Mouse (Mus musculus): Measurements from ENCODE around the gene Hal.
"Not testable (repeated sequence)": the region's sequence is repeated elsewhere in the genome, so short reads cannot be mapped to it uniquely, and the experiment has no call there.

Hal gene

DNA sequence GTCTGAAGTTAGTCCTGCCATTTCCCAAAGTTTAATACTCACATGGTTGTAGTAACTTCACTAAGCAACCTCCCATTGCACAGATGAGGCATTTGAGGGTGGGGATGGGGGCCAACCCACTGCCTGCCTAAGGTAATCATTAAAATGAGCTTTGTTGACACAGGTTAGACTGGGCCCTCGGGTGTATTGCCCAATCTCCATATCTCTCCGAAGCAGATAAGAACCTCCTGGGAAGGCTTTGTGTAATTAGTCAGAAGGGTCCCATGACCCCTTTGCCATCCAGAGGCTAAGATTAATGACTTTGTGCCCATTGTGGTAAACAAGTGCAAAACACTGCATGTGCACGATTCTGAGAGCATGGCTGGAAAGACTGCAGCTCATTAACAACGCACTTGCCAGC lies 29.2 kb downstream of the Hal start:
- DNase-seq: no peak

DNA sequence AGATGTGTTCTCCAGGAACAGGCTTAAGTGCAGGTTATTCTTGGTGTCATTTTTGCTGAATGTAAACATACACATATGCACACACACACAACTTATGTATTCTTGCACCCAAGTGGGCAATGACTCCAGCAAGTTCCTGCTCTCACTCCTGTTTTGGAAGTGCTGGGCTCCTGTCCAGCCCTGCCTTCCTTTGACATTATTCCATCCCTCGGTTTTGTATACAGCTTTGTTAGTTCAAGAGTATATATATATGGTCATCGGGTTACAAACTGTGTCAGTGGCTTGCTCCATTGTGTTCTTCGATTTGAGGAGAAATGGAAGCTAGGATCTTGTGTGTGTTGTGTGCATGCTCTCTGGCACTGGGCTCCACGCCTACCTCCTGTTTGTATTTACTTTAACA lies 29.6 kb downstream of the Hal start:
- no peak for DNase-seq

DNA sequence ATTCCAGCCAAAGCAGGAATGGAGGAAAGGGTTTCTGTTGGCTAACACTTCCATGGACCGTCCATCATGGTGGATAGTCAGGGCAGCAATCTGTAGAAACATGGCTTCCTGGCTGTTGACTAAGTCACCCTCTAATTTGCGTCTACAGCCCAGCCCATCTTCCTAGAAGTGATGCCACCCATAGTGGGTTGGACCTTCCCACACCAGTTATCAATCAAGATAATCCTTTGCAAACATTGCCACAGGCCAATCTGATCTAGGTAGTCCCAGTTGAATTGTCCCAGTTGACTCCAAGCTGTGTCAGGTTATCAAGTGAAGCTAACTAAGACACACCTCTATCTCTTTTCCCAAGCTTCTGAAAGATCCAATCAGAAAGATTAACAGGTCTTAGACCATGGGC lies 30.1 kb downstream of the Hal start:
- no peak for DNase-seq

DNA sequence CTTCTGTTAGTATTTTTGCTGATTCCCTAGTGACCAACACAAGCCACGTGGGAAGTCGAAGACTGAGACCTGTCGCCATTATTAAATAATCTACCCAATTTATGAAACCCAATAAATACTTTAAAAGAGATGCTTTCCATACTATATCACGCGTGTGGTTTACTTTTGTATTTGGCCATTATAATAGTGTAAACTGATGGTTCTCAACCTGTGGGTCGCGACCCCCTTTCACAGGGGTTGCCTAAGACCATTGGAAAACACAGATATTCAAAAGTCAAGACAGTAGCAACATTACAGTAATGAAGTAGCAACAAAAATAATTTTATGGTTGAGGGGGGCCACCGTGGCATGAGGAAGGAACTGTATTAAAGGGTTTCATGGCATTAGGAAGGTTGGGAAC lies 30.6 kb downstream of the Hal start:
- no peak for DNase-seq

DNA sequence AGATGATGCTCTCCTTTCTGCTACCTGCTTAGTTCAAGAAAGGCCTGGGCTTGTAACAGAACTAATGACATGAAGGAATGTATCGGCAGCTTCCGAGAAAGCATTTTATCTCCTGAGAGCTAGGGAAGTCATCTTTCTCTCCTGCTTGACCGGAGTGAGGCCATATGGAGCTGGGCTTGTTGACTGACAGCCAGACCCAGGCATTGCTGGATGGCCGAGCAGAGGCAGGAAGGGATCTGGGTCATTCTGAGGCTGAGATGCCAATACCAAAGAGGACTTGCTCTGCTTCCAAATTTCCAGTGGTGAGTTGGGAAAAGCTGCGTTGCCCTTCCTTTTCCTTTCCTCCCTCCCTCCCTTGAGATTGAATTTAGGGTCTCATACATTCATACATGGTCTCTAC lies 31.2 kb downstream of the Hal start:
- DNase-seq: no peak

DNA sequence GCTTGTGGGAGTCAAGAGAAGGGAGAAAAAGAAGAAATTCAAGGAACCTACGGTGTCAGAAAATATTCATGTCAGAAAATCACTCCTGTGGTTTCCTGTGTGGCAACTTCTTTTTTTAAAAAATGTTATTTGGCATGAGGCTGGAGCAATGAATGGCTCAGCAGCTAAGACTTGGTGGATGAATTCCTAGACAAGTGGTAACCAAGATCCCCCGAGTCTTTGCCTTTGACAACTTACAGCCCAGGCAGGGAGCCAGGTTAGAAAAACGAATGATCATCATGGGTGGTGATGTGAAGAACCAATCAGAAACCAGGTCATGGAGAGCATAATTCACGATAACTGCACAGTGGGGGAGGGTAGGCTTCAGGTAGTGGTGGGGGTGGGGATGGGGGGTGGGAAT lies 32.4 kb downstream of the Hal start:
- no peak for DNase-seq

DNA sequence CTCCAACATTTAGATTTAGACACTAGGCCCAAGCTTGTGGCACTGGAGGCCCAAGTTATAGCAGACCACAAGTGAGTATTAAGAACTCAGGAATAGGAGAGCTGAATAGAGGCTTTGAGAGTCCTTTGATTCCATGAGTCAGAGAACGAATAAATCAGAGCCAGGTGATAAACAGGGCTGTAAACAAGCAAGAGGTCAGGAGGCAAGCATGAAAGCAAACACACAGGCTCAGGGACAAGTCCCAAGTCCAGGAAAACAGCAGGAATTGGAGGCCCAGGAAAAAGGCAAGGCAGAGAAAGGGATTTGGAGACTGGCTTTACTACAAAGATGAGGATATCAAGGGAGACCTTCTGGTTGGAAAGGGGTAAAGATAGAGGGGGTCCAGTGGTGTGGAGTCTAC lies 36.8 kb downstream of the Hal start:
- DNase-seq: no peak

DNA sequence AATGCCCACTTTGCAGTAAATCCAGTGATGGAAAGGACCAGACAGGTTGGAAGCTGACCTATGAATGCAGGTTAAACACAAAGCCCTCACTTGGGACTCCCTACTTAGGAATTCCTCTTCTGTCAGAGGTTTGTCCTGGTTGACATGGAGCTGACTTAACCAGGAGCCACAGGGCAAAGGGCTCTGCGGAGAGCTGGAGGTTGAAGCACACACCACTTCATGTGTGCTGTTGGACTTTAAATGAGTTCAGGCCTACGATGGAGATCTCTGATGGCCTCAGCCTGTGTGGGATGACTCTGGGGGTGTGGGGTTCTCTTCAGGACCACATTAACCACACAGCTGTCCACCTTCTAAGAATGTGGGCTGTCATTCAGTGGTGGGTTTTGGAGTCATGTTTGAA lies 49.7 kb downstream of the Hal start:
- no peak for DNase-seq

DNA sequence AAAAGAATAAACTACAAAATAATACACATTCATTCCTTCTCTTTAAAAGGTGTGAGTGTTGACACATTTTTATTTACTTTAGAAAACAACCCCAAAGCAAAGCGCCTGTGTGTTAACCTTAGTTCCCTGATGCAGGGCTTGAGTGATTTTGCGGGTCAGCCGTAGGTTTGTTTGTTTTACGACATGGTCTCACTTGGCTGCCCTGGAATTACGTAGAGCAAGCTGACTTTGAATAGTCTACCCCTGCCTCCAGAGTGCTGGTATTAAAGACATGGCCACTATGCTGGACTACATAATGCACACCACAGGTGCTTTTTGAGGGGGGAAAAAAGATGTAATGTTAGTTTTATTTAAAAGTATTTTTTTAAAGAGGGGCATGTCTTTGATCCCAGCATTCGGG lies 50.2 kb downstream of the Hal start:
- no peak for DNase-seq

DNA sequence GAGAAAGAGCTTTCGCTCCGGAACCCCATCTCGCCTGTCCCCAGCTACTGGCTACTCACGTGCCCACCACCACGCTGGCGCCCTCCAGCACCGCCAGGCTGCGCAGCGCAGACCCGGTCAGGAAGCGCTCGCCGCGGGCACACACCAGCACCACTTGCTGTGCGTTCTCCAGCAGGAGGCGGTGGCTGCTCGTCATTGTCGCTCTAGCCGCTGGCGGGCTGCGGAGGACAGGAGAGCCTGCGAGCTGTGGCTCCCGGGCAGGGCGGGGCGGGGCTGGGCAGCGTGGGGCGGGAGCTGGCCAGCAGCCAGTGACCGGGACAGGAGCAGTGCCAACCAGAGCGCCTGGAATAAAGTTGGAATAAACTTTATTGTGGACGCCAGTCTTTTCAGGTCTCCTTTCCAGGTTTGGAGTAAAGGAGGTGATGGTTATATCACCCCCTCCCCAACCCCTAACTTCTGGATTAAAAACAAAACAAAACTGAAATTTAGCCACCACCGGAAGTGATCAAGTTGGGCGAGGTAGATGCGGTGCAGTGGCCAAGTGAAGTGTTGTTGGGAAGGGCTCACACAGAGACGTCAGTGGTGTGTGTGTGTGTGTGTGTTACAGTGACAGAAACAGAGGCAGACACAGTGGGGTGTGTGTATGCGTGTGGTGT lies 51.3 kb downstream of the Hal start, which contains the start of gene Amdhd1:
Amdhd1 (minus strand) TSS at position 259 of the 656 bp plus-strand sequence.
- DNase-seq: peak; percentile 94

DNA sequence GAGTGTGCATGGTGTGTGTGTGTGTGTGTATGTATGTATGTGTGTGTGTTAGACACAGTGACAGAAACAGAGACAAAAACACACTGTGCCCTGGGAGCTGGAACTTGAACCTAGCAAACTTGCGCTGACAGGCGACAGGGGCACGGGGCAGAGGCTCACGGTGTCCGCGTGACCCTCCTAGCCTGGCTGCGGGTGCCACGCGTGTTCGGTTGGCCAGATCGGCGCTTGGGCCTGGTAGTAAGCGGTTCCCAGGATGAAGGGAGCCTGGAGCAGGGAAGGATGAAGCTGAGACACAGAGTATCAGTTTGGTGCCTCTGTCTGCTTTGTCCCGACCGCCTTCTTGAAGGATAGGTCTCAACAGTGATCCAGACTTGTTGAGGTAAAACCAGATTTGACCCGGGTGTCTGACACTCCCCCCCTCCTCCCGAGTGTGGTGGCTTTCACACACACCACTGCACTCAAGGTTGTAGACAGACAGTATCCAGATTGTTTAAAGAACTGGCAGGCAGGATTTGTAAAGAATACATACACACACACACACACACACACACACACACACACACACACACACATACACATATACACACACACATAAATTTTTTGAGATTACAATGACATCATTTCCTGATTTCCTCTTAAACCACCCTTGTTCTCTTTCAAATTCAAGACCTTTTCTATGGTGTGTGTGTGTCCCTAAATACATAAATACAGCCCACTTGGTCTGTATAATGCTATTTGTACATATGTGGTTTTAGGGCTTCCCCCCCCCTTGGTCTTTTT lies 52.1 kb downstream of the Hal start, which contains the start of gene Ccdc38:
Ccdc38 (plus strand) TSS at position 202 of the 780 bp plus-strand sequence.
- no peak for DNase-seq

DNA sequence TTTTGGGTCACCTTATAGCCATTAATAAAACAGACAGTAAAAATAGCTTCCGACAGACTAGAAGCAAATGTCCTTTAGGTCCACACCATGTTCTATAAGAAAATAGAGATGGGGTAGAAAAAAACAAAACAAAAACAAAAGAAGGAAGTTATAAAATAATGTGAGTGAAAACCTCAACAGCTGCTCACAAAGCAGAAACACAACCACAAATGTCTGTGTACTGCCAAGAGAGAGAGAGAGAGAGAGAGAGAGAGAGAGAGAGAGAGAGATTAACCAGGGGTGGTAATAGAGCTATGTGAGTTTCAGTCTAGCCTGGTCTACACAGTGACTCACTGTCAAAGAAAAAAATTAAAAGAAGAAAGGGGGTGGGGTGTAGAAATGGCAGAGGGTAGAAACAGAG lies 53.0 kb downstream of the Hal start:
- no peak for DNase-seq

DNA sequence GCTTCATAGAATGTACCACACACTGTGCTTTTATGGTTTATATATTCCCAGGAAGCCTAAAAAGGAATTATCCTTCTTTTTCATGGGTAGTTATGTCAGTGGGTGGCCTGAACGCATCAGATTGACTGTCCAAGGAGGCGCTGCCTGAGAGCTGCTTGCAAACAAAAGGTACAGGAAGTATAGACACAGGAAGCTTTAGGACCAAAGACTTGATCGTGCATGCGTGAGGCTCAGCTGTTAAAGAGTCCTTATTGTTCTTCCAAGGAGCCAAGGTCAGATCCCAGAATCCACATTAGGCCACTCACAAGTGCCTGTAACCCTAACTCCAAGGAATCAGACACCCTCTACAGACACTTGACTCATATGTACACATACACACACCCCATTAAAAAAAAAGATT lies 53.8 kb downstream of the Hal start:
- no peak for DNase-seq

DNA sequence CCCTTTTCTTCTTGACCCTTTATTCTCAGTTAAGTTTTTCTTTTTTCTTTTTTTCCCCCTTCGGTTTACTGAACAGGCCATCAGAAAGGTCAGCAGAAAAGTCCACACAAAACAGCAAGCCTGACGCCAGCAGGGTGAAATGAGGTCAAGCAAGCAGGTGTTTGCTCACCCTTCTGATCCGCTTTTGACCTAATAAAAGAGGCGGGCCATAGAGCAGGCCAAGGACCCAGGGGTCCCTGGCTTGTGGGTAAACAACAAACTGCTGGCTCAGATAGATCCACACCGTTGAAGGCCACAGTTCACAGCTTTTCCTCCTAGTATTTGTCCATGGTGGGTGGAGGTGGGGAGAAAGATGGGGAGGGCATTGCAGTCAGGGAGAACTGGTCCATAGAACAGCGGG lies 54.6 kb downstream of the Hal start:
- DNase-seq: no peak

DNA sequence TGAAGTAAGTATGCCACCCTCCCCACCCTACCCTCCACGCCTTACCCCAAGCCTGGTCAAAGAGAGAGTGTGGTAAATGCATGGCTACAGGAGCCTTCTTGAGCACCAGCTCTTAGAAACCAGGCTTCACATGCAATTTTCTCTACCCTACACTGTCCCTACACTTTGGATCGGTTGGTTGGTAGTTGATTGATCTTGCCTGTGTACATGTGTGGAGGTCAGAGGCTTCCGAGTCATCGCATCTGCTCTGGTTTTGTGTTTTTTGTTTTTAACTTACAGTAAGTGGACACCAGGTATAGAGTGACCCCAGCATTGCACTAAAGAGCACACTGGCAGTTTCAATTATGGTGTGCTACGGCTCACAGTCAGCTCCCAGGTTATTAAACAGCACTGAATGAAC lies 55.6 kb downstream of the Hal start:
- no peak for DNase-seq

DNA sequence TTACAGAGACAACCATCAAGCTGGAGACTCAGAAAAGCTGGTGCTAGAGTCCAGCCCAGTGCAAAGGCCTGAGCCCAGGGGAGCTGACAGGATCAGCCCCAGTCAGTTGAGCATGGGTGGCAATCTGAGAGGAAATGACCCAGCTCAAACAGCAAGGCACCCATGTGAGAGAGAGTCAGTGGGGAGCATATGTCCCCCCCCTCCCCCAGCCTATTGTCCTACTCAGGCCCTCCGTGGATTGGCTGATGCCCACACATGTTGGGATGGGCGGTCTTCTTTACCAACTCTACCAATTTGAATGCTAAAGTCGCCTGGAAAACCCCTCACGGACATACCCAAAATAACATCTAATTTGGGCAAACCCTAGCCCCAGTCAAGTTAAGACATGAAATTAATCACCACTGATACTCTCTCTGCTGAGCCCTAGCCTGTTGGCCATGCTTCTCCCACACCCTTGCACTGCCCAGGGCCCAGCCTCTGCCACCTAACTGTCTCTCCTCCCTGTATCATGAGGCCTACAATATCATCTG lies 59.2 kb downstream of the Hal start:
- no peak for DNase-seq

DNA sequence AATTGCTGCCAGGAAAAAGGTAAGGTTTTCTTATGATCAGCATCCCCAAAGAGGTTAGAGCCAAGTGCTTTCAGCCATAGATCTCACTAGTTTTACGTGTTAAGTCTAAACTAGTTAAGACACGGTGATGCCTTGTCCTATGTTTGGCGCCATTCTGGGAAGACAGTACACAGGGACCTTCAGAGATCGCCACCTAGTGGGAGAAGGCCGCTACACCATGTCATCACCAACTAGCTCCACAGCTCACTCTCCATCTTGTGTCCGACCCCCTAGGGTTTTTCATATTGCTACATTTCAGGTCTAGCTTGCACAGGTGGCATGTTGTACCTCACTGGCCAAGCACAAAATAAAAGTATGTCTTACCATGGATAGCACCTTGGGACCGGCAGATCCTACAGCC lies 60.4 kb downstream of the Hal start:
- DNase-seq: peak; percentile 84

DNA sequence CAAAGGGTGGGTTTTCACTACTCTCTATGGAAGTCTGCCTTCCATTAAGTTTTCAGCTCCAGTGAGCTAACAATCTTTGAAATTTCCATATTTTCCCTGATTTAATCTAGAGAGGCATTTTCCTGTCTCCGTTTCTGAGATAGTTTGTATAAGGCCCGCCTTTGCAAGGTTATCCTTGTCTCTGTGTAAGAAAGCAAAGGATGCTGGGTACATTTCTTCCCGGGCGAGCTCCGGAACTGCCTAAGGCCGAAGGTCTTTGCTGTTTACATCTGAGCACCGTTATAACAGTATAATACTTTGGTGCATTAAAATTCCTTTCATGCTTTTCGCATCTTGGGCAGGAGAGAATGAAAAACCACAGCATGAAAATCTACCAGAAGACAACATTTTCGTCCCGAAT lies 61.3 kb downstream of the Hal start:
- no peak for DNase-seq

DNA sequence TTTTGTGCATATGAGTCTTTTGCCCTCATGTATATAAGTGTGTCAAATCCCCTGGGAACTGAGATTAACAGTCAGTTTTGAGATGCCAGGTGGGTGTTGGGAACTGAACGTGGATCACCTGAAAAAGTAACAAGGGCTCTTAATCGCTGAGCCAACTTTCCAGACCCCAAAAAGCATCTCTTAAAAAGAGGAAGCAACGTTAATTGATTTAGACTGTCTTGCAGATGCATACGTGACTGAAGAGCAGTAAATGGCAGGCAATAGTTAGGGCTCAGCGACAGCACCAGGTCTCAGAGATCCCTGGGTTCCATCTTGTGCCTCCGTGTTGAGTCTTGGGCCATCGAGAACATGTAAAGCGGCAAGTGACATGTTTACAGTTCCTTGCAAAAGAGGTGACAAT lies 64.0 kb downstream of the Hal start:
- no peak for DNase-seq

DNA sequence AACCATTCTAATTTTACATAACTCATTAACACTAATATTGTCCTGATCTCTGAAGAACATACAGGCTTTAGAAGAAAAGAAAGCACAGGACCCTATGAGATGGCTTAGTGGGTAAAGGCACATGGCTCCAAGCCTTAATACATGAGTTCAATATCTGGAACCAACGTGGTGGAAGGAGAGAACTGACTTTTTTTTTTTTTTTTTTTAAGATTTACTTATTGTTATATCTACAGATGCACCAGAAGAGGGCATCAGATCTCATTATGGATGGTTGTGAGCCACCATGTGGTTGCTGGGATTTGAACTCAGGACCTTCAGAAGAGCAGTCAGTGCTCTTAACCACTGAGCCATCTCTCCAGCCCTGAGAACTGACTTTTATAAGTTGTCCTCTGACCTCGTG lies 69.4 kb downstream of the Hal start:
- not testable (repeated sequence) for DNase-seq

DNA sequence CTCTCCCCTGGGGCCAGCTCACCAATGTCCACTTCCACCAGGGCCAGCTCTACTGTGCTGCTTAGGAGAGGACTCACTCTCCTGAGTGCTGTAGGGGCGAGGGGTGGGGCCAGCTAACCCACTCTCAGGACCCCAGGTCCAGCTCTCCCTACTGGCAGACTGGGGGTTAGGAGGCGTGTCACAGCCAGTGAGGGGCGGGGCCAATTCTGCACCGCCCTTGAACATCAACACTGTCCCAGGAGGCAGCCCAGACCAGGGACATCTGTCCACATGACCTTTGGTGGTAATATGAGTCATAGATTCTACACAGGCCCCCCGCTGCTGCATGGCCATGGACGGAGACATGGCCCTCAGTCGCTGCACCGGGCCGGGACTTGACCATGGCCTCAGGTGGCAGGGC lies 71.2 kb downstream of the Hal start:
- DNase-seq: no peak

DNA sequence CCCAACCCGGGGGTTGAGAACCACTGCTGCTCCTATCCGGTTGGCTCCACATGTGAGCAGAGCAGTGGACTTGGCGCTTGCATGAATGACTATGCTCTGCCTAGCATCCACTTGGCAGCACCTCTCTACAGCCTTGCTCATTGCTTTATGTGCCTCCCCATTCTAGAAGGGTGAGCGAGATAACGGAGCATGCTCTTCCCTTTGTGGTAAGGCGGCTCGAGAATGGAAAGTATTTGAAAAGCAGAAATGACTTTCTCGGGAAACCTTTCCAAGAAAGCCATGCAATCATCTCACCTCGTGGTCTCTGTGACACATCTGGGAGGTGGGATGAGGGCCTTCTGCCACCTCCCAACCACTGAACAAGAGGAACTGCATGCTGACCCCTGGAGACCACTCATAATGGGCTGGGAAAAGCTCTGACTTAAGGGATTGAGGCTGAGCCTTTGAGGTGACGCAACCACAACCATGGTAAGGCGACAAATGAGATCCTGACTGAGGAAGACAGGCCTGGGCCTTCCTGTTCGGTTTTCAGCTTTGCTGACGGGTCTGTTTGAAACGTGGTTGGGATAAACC lies 76.0 kb downstream of the Hal start:
- DNase-seq: no peak

DNA sequence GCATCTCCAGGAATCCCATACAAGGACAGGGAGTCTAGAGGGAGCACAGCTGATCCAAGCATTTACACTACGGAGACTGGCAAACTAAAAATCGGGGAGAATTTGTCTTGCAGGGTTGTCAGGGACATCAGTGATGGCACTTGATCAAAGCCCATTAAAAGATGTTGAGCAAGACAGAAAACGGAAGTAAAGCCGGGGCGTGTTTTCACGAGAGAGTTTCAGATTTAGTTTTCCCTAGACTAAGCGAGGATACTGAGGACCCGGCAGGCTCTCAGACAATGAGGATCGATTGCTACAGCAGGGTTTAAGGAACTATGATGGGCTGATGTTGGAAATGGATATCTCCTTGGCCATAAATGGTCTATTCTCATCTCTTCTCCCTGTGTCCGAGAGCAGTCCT lies 78.5 kb downstream of the Hal start:
- no peak for DNase-seq
